15 mouse cellular contexts compared by ENCODE assay signal in the genomic region with DNA sequence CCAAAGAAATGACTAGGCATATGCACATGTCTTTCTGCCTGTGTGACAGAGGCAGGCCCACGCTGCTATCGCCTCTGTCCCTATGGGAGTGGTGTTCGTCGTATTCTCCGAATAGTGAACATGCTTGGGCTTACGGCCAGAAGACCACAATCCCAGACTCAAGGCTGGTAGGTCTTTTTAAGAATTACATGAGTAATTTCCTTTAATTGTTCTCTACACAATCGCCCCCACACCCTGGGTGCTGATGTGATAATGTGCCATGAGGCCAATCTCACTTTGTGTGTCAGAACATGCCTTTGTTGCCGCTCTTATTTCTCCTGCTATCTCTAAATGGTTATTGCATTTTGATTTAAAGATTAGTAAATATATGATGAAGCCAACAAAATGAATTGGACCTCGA.
A peak's percentile ranks its signal among the peaks of the same experiment; 100 is the strongest.
DNase-seq lines count a peak whose midpoint lies in the region; ATAC-seq and TF ChIP-seq lines count a peak whose summit lies in the region.
"Had no signal": no experiment of that assay in that cellular context is flagged by ENCODE, and none has a peak within 500 bp of the region (broad histone marks: within the 10 kb centered on the region; RNA-seq: fewer than 3 reads in every experiment).

No protein-coding gene starts in this region.

- peaks cover 14% of the 10 kb centered on the region for H3K4me1 ChIP-seq in heart, embryonic 11.5 days (ENCODE audit: control insufficient read depth, insufficient read depth, low read length)
- H3K4me1 ChIP-seq in megakaryocyte, embryonic 14.5 days = peaks cover 49% of the 10 kb centered on the region
- no peaks in the 10 kb centered on the region for H3K4me1 ChIP-seq in thymus, adult 2 months (replicated peaks; ENCODE audit: control insufficient read depth, insufficient read depth, low read length)
- H3K4me1 ChIP-seq: forebrain, embryonic 12.5 days; midbrain, embryonic 12.5 days had no signal

- 75% methylated on average over 9 of the region's 9 CpGs for WGBS in heart, embryonic 11.5 days (ENCODE audit: insufficient replicate concordance)
- WGBS in thymus, adult 2 months = 91% methylated on average over 9 of the region's 9 CpGs

- TF ChIP-seq CTCF in thymus, adult 2 months (IDR thresholded peaks at IDR 0.05; ENCODE audit: borderline replicate concordance, control insufficient read depth, extremely low read depth, insufficient read depth, low read length, poor library complexity) = no peak

- intact Hi-C loops in heart, postnatal 14 days (cut with DNase I) = no loop called here

- H3K4me3 ChIP-seq in heart, embryonic 11.5 days (ENCODE audit: low read depth, low read length) = no peak overlapping the region
- H3K4me3 ChIP-seq in megakaryocyte, embryonic 14.5 days (replicated peaks) = peak overlapping the region; percentile 74
- no peak overlapping the region for H3K4me3 ChIP-seq in thymus, adult 2 months (ENCODE audit: control insufficient read depth, insufficient read depth, low read length)
- H3K4me3 ChIP-seq: embryonic facial prominence, embryonic 15.5 days; forebrain, embryonic 12.5 days; limb, embryonic 10.5 days; midbrain, embryonic 12.5 days had no signal

- no peaks in the 10 kb centered on the region for H3K27me3 ChIP-seq in heart, embryonic 11.5 days (ENCODE audit: control insufficient read depth, insufficient read depth, low read length)
- no peaks in the 10 kb centered on the region for H3K27me3 ChIP-seq in megakaryocyte, embryonic 14.5 days (replicated peaks)
- H3K27me3 ChIP-seq in thymus, adult 2 months (ENCODE audit: control insufficient read depth, insufficient read depth, low read length) = no peaks in the 10 kb centered on the region
- H3K27me3 ChIP-seq: embryonic facial prominence, embryonic 15.5 days; forebrain, embryonic 12.5 days; midbrain, embryonic 12.5 days had no signal

- peak; percentile 57 for DNase-seq in heart, adult 8-10 months (ENCODE audit: low spot score)
- peak; percentile 38 to 42 for DNase-seq in heart, postnatal 14 days
- peak; percentile 46 to 47 for DNase-seq in lung, postnatal 4 days
- no peak for DNase-seq in cerebellum, postnatal 14 days
- no peak for DNase-seq in thymus, adult 2 months
- DNase-seq: cerebellum, adult 18-20 months; gastrocnemius, postnatal 14 days had no signal

- no peak overlapping the region for H3K4me2 ChIP-seq in heart, embryonic 11.5 days
- H3K4me2 ChIP-seq: embryonic facial prominence, embryonic 15.5 days; forebrain, embryonic 12.5 days; midbrain, embryonic 12.5 days had no signal

- H3K36me3 ChIP-seq in heart, embryonic 11.5 days (ENCODE audit: control insufficient read depth, insufficient read depth, low read length) = no peaks in the 10 kb centered on the region
- no peaks in the 10 kb centered on the region for H3K36me3 ChIP-seq in megakaryocyte, embryonic 14.5 days (replicated peaks; ENCODE audit: low read length)
- no peaks in the 10 kb centered on the region for H3K36me3 ChIP-seq in thymus, adult 2 months (ENCODE audit: control insufficient read depth, insufficient read depth, low read length)
- H3K36me3 ChIP-seq: embryonic facial prominence, embryonic 15.5 days; forebrain, embryonic 12.5 days; limb, embryonic 10.5 days; midbrain, embryonic 12.5 days had no signal

- ATAC-seq in heart, embryonic 11.5 days (replicated peaks; ENCODE audit: insufficient number of reproducible peaks, low FRiP score, low TSS enrichment) = no peak
- no peak for ATAC-seq in megakaryocyte, adult 5-6 weeks (ENCODE audit: poor library complexity, severe bottlenecking)

- no peak overlapping the region for H3K27ac ChIP-seq in heart, embryonic 11.5 days (ENCODE audit: low read depth, low read length)
- no peak overlapping the region for H3K27ac ChIP-seq in thymus, adult 2 months (ENCODE audit: control insufficient read depth, insufficient read depth, low read length)
- H3K27ac ChIP-seq: embryonic facial prominence, embryonic 15.5 days; forebrain, embryonic 12.5 days; liver, embryonic 14.5 days; midbrain, embryonic 12.5 days had no signal

- H3K9me3 ChIP-seq in heart, embryonic 11.5 days (replicated peaks; ENCODE audit: control insufficient read depth, low read length) = no peaks in the 10 kb centered on the region
- H3K9me3 ChIP-seq in megakaryocyte, embryonic 14.5 days = no peaks in the 10 kb centered on the region
- H3K9me3 ChIP-seq: embryonic facial prominence, embryonic 15.5 days; forebrain, embryonic 12.5 days; limb, embryonic 10.5 days; midbrain, embryonic 12.5 days had no signal

- no peak for TF ChIP-seq POLR2A in thymus, adult 2 months (IDR thresholded peaks at IDR 0.05; ENCODE audit: control insufficient read depth, extremely low read depth, insufficient read depth, low read length, poor library complexity)

- no peak overlapping the region for H3K9ac ChIP-seq in heart, embryonic 11.5 days (ENCODE audit: low read depth, low read length)
- H3K9ac ChIP-seq: embryonic facial prominence, embryonic 15.5 days; forebrain, embryonic 12.5 days; liver, embryonic 14.5 days; midbrain, embryonic 12.5 days had no signal

Comparison
In these comparisons a context has a peak if more than half of its experiments do, and no peak if none do; other contexts are left out.
1. DNase-seq: peak in heart, adult 8-10 months (single experiment), heart, postnatal 14 days (2 of 2) and lung, postnatal 4 days (2 of 2); none in cerebellum, postnatal 14 days (0 of 2) and thymus, adult 2 months (single experiment).